Mouse (Mus musculus) R1 (cell line): Measurements from ENCODE around the gene Tns1.

Experiments used
- DNase-seq: peaks from one replicate; pipeline ENCODE4 v3.0.0-alpha.2; 2018; ENCODE audit warnings: low read depth, low spot score

The Tns1 gene

DNA sequence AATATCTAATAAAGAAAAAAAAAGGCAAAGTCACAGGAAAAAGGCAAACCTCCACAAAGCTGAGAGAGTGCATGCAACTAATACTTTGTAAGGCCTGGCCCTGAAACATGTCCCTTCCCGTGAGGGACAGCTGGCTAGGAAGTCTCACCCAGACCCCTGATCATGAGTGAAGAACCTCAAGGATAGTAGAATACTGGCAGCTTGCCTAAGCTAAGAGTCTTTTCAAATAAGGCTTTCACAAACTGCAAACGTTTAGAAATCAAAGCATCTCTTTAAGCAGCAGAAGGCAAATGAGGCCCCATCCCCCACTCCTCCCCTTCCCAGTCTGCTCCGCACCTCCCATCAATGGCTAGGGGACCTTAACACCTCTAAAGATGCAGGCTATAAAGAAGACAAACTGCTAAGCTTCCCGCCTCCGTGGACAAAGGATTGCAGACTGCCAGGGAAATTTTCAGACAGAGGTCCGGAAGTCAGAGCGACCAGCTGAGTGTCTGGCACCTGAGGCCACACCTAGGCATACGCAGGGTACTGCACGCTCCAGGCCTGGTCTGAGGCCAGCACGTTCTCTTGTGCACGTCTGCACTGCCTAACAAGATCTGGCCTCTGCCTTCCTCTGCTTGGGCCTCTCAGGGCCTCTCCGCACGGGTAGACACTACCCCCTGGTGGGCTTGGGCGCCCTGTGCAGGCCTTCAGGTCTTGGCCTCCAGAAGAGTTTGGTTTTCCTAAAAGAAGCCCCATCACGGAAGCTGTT lies 261.8 kb downstream of the Tns1 start:
- peak; percentile 74 for DNase-seq

DNA sequence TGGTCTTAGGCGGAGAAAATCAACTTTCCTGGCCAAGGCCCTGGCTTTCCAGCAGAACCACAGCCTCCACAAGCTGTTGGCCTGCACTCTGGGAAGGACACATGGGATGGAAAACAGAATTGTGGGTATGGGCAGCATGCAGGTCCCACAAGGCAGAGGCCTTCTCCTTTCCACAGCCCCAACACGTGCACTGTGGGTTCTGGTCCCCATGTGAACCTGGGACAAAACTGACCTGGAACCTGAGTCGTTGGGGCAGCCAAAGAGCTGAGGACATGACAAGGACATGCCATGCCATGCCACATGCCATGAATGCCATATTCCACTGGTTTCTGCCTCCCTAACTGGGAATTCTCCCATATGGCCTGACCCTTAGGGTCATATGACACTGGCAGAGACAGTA lies 263.8 kb downstream of the Tns1 start:
- no peak for DNase-seq
